Mouse (Mus musculus): Measurements from ENCODE around the gene Rpl35a.
A peak's percentile ranks its signal among the peaks of the same experiment; 100 is the strongest.
"Not testable (repeated sequence)": the region's sequence is repeated elsewhere in the genome, so short reads cannot be mapped to it uniquely, and the experiment has no call there.

Rpl35a gene

DNA sequence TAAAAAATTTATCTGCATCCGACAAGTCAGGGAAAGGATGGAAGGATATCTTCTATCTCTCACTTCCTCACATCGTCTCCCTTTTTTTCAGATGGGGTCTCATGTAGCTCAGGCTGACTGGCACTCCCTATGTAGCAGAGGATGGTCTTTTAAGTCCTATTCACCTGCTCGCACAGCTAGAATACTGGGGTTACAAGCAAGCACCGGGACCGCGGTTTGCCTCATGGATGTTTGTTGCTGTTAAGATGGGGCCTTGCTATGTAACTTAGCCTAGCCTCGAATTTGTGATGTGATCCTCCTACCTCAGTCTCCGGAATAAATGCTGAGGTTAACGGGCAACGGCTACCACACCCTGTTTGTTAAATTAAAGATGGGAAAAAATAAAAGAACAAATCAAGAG, 598 bp upstream of the Rpl35a start:
- DNase-seq (ENCODE audit: low spot score in 2 of 2): no peak

DNA sequence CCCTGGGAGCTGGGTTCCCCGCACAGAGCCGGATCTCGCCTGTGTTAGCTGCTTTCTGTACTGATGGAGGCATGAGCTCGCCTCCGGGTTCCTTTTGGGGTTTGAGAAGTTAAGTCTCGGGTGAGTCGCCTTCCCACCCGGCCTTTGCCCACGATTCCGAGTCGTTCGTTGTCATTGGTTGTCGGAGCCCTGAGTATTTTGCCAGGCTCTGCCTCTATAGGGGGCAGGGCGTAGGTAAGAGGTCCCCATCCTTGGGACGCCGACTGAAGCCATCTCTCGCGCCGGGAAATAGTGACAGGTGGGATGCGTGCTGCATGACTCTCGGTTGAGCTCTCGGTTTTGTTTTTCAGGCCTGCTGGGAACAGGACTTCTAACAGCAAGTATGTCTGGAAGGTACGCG, 533 bp downstream of the Rpl35a start:
- DNase-seq (ENCODE audit: low spot score in 2 of 2): no peak

DNA sequence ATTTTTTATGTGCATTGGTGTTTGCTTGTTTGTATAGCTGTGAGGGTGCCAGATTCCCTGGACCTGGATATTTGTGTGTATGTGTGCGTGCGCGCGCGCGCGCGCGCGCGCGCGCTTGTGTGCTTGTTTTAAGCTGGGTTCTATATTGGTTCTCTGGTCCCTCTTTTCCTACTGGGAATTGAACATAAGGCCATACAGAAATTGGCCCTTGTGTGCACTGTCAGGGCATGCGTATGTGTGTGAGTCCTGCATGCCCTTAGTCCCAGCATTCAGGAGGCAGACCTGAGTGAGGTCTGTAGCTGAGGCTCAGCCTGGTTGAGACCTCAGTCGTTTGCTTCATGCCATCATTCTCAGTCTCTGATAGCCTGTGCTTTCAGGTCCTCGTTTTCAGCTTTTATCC, 1.8 kb downstream of the Rpl35a start:
- no peak for DNase-seq (ENCODE audit: low spot score in 2 of 2)

DNA sequence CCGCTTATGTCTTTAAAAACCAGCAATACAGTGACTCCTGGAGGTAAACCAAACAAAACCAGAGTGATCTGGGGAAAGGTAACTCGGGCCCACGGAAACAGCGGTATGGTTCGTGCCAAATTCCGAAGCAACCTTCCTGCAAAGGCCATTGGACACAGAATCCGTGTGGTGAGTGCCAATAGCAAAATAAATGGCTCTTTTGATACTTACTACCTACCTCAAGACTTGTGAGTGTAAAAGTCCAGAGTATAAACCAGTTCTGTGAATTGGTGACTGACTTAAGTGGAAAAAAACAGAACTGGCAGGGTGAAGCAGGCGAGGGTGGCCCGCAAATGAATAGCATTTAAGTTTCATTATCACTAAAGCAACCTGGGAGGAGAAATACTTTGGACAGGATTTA, 2.4 kb downstream of the Rpl35a start:
- DNase-seq (ENCODE audit: low spot score in 2 of 2): not testable (repeated sequence)

DNA sequence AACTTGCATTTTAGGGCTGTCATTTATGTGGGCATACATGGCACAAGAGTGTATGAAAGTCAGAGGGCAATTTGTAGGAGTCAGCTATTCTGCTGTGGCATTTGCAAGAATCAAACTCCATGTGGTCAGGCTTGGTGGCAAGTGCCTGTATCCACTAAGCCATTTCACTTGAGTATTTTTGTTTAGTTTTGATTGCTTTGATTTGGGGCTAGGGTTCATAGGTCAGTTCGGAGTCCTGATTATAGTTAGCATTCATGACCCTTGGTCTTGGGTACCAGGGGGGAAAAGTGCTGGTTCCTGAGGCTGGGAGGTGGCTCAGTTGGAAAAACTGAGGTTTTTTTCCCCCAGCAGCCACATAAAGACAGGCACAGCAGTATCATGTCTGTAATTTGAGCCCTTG, 3.2 kb downstream of the Rpl35a start:
- no peak for DNase-seq (ENCODE audit: low spot score in 2 of 2)

DNA sequence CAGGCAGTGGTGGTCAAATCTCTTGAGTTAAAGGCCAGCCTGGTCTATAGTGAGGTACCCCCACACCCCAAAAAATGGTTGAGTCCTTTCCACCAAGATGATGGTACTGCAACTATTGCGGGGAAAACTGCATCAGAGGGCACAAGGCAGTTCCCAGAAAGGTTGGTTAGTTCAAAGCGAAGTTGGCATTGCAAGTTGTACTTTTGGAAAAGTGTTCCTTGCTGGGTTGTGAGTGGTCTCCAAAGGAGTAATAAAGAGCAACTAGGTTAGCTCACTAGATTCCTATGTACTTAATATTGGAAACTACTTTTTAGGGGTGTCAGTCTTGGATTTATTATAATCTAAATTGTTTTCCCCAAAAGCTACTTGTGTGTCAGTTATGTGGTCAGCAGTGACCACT, 4.7 kb downstream of the Rpl35a start:
- no peak for DNase-seq (ENCODE audit: low spot score in 2 of 2)

DNA sequence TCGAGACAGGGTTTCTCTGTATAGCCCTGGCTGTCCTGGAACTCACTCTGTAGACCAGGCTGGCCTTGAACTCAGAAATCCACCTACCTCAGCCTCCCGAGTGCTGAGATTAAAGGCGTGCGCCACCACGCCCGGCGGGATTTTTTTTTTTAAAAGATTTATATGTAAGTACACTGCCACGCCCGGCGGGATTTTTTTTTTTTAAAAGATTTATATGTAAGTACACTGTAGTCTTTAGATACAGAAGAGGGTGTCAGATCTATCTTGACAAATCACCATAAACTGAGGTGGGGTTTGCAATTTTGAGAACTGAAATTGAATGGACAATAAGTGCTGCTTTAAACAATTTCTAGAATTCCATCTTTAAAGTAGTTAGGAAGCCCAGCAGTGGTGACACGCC, 5.1 kb downstream of the Rpl35a start:
- no peak for DNase-seq (ENCODE audit: low spot score in 2 of 2)

DNA sequence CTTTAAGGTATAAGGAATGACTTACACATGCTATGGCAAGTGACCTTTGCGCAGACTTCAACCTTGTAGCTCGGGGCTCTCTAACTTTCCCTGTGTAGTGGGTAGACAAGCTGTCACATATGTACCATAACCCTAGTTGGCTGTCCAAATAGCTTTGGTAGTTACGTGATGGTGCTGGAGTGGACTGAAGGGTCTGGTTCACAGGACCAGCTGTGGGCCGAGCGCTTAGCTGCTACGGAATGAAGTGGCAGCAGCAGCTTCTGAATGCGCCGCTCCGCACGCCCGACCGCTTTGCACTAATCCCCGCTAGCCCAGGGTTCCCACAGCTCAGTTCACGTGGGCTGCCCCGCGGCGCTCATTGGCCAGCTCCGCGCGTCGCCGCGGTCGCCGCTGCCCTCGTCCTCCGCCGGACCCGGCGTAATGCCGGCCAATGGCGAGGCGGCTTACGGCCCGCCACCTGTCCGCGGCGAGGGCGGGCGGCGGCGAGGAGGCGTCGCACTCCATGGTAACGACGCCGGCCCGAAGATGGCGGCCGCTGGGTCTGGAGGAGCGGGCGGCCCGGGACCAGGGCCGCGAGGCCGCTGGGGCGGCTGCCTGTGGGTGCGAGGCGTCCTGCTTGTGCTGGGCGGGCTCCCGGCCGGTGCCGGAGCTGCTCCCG, 5.9 kb downstream of the Rpl35a start, which contains the start of gene Lmln:
Gene Lmln, plus strand, starts transcription at position 498 of the 658 bp plus-strand sequence.
- peak; percentile 78 to 79 for DNase-seq (ENCODE audit: low spot score in 2 of 2)

DNA sequence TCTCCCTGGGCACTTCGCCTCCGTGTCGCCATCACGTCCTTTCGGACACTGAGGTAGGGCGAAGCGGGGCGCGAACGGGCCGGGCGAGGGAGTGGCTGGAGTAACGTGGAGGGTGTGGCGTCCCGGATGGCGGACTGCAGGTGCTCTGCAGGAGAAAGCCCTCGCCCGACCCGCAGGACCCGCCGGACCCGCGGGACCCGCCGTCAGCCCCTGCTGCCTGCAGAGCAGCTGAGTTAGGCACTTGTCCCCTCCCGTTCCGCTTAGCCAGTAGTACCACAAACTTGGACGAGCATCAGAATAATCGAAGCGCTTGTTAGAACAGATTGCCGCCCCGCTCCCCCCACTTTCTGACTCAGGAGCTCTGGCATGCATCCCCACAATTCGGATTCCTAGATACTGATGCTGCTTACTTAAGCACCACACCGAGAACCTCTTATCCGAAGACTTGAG, 6.5 kb downstream of the Rpl35a start:
- peak in 1 of 2 experiments; percentile 24 for DNase-seq (ENCODE audit: low spot score in 2 of 2)

DNA sequence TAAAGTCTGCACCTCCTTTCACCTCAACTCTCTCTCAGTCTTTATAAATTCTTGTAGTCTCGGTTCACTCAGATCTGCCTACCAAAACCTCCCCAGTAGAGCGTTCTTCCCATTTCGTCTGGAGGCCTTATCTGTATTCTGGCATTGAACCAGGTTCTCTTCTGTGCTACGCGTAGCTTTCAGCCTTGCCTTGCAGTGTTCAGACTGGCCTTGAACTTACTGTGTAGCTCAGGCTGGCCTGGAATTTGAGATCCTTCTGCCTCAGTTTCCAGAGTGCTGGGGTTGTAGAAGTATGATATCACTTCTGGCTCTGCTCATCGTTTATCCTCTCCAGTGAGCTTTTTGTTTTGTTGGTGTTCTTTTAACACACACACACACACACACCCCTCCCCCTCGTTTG, 7.0 kb downstream of the Rpl35a start:
- no peak for DNase-seq (ENCODE audit: low spot score in 2 of 2)

DNA sequence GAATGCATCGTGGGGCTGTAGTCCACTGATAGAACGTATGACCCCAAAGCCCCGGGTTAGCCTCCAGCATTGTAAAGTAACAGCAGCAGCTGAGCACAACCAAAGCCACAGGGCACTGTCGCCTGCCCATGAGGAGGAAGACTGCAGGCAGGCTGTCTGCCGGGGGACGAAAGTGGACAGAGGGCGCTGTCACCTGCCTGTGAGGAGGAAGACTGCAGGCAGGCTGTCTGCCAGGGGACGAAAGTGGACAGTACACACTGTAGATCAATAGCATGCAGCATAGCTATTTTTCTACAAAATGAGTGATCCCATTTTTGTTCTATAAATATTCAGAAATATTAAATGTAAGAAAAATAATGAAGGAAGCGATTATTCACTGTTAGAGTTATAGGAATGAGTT, 8.4 kb downstream of the Rpl35a start:
- no peak for DNase-seq (ENCODE audit: low spot score in 2 of 2)

DNA sequence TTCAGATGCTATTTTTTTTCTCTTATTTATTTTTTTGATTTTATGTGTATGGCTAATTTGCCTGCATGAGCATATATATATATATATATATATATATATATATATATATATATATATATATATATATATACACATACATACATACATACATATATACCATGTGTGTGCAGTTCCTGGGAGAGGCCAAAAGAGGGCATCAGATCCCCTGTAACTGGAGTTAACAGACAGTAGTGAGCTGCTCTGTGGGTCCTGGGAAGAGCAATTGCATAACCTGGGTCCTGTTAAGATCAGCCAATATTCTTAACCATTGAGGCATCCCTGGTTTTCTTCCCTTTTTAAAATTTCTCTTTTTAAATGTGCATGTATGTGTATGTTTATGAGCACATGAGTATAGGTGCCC, 14.7 kb downstream of the Rpl35a start:
- no peak for DNase-seq (ENCODE audit: low spot score in 2 of 2)

DNA sequence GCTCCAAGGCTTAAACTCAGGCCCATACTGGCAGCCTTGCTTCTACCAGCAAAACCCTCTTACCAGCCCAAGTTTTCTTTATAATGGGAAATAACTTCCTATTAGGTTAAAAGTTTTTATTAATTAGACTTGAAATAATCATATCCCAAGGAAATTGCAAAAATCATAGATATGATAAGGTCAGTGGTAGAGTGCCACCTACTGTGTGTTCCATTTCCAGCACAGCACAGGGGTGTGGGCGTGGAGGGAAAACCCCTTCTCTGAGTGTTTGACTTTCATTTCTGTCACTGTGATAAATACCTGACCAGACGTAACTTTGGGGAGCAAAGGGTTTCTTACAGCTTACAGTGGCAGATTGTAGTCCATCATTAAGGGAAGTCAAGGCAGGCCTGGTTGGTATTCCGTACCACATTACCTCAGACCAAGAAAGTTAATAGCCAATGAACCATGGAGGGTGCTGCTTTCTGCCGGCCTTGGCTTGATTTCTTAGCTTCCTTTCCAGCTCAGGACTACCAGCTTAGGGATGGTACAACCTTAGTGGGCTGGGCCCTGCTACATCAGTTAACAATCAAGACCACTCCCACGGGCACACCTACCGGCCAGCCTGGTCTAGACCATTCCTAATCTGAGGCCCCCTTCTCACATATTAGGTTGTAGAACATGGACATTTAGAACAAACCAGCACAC, 16.8 kb downstream of the Rpl35a start:
- peak in 1 of 2 experiments; percentile 50 for DNase-seq (ENCODE audit: low spot score in 2 of 2)

DNA sequence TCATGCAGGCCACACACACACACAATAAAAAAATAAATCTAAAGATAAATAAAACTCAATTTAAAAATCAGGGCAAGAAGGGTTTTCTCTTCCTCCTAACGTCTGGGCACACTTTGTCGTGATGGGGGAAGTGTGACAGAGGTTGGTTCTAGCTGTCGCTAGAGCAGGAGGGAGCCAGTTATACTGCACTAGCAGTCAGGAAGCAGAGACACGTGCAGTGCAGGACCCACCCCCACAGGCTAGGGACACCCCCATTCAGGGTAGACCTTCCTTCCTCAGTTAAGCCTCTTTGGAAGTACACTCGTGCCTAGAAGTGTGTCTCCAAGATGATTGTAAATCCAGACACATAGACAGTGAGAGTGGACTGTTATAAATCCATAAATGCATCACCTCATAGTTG, 18.7 kb downstream of the Rpl35a start:
- no peak for DNase-seq (ENCODE audit: low spot score in 2 of 2)

DNA sequence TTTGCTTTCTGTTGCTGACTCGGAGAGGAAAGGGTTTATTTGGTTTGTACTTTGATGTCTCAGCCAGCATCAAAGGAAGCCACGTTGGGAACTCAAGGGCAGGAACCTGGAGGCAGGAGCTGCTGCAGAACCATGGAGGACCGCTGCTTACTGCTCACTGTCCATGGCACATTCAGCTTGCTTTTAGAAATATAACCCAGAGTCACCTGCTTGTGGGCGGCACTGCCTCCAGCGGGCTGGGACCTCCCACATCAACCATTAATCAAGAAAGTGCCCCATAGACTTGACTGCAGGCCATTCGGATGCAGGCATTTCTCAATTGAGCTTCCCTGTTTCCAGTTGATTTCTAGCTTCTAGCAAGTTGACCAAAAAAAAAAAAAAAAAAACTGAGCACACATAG, 19.8 kb downstream of the Rpl35a start:
- DNase-seq (ENCODE audit: low spot score in 2 of 2): no peak

DNA sequence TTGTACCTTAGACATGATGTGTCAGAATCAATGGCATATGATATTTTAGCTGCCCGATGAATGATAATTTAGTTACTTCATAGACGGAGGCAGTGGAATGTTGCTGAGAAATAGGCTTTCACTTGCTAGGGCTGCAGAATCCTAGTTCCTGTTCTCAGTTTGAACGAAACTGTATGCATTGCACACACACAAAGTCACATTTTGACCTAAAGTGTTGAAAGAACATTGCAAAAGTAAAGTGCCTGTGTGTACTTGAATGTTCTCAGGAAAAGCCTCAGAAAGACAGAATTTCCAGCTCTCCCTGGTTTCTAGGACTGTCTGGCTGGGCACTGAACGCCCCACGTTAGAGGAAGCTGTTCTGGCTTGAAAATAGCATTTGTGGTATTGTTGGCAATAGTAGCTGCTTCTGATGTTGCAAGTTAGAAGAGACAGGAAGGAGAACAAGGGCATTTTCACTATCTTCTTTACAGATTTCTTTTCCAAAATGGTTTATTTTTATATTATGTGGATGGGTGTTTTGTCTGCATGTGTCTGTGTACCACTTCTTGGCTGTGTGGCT, 20.9 kb downstream of the Rpl35a start:
- no peak for DNase-seq (ENCODE audit: low spot score in 2 of 2)

DNA sequence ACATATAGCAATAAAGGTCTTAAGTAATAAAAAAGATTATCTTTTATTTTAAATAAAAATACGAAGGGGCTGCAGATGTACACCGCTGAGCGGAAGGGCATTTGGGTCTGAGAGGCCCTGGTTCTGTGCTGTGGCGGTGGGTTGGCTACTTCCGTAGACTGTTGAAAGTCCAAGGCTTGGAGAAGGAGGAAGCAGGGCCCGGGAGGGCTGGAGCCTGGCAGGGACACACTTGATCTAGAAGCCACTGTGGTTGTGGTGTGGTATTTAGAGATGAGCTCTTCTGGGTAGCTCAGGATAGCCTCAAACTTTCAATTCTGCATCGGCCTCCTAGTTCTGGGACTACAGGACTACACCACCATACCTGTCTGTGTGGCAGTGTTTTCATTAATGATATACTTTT, 23.8 kb downstream of the Rpl35a start:
- no peak for DNase-seq (ENCODE audit: low spot score in 2 of 2)

DNA sequence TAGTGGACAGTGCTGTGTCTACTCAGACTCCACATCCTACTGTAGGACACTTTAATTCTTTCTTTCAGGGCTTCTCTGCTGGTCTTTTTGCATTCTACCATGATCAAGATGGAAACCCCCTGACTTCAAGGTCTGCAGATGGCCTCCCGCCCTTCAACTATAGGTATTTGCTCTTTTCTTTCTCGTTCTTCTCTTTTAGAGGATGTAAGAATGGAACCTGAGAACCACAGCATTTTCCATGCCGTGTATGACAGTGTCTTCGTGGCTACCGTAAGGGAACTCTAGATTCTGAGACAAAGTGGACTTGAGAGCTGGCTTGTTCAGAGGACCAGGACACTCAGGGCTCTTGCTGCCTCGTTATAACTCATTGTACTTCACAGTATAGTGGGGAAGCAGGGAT, 26.7 kb downstream of the Rpl35a start:
- no peak for DNase-seq (ENCODE audit: low spot score in 2 of 2)

DNA sequence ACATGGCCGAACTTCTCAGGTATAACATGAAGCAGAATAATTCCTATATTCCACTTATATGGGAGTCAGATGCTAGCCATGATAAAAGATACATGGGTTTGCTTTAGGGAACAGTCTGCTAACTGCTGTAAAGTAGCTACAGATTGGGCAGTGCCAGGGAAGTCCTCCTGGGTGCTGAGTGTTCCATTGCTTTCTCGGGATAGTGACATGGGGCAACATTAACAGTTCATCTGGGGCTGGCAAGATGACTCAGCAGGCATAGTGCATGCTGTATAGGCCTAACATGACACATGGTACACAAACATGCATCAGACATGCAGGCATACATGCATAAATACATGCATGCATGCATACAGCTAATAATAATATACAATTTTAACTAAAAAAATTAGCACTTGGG, 27.7 kb downstream of the Rpl35a start:
- no peak for DNase-seq (ENCODE audit: low spot score in 2 of 2)

DNA sequence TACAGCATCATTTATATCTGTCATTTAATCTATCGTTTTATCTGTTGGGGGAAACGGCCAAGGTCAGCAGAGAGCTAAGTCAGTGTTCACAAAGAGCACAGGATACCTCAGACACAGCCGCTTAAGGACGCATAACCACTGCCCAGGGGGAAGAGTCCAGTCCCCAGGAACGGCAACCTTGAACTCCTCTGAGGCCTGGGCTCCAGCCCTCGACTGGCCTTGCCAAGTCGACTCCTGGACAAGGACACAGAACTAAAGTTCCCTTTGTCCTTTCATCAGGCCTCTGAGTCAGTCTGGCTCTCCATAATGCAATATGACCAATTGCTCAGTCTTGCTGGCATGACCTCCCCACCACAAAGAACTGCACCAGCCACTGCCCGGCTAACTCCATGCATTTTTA, 29.4 kb downstream of the Rpl35a start:
- DNase-seq (ENCODE audit: low spot score in 2 of 2): no peak
